Mouse (Mus musculus): ENCODE data around the gene Gm36079. TPM values are rescaled to one million over a fixed set of nuclear protein-coding genes. Genes with fewer than 3 reads are reported as not detected.
"Not testable (repeated sequence)": the region's sequence is repeated elsewhere in the genome, so short reads cannot be mapped to it uniquely, and the experiment has no call there.

Gene Gm36079
- polyA plus RNA-seq, 1 experiment from 2014 or later = not detected

GRCm38 (mm10) chr13:120010068-120010467 lies 16.7 kb downstream of the Gm36079 start:
- ATAC-seq (ENCODE audit: low read depth); H3K4me2 ChIP-seq (ENCODE audit: low read depth, low read length); H3K4me3 ChIP-seq (ENCODE audit: low read depth, low read length); H3K9ac ChIP-seq (ENCODE audit: low read depth, low read length); H3K27ac ChIP-seq (replicated peaks; ENCODE audit: low read depth, low read length); H3K27me3 ChIP-seq (replicated peaks; ENCODE audit: control insufficient read depth, insufficient read depth, low read length); H3K36me3 ChIP-seq (ENCODE audit: control insufficient read depth, insufficient read depth, low read length); DNase-seq (ENCODE audit: low spot score); H3K9me3 ChIP-seq (ENCODE audit: control insufficient read depth, low read length); H3K4me1 ChIP-seq (ENCODE audit: control insufficient read depth, insufficient read depth, low read length): not testable (repeated sequence)

- not testable (repeated sequence) for H3K36me3 ChIP-seq (ENCODE audit: control insufficient read depth, insufficient read depth, low read length); DNase-seq (ENCODE audit: low spot score); H3K4me3 ChIP-seq (ENCODE audit: low read depth, low read length); H3K27me3 ChIP-seq (replicated peaks; ENCODE audit: control insufficient read depth, insufficient read depth, low read length); H3K4me2 ChIP-seq (ENCODE audit: low read depth, low read length); H3K9ac ChIP-seq (ENCODE audit: low read depth, low read length); H3K9me3 ChIP-seq (ENCODE audit: control insufficient read depth, low read length); ATAC-seq (ENCODE audit: low read depth); H3K4me1 ChIP-seq (ENCODE audit: control insufficient read depth, insufficient read depth, low read length); H3K27ac ChIP-seq (replicated peaks; ENCODE audit: low read depth, low read length)
- no CpG with 5 or more reads among the region's 4 CpGs for WGBS
Measured at GRCm38 (mm10) chr13:119999215-119999614, 27.6 kb downstream of the Gm36079 start.

- not testable (repeated sequence) for H3K4me3 ChIP-seq (ENCODE audit: low read depth, low read length); H3K4me2 ChIP-seq (ENCODE audit: low read depth, low read length); H3K4me1 ChIP-seq (ENCODE audit: control insufficient read depth, insufficient read depth, low read length); H3K9ac ChIP-seq (ENCODE audit: low read depth, low read length); H3K9me3 ChIP-seq (ENCODE audit: control insufficient read depth, low read length); H3K27ac ChIP-seq (replicated peaks; ENCODE audit: low read depth, low read length); H3K27me3 ChIP-seq (replicated peaks; ENCODE audit: control insufficient read depth, insufficient read depth, low read length); H3K36me3 ChIP-seq (ENCODE audit: control insufficient read depth, insufficient read depth, low read length); DNase-seq (ENCODE audit: low spot score)
- no CpG with 5 or more reads among the region's 22 CpGs for WGBS
- ATAC-seq (ENCODE audit: low read depth) = peak; percentile 77; the same call in 1 of the 2 replicates
Measured at GRCm38 (mm10) chr13:119998442-119999086, 28.2 kb downstream of the Gm36079 start.

- ATAC-seq (ENCODE audit: low read depth); H3K27ac ChIP-seq (replicated peaks; ENCODE audit: low read depth, low read length); H3K9me3 ChIP-seq (ENCODE audit: control insufficient read depth, low read length); H3K9ac ChIP-seq (ENCODE audit: low read depth, low read length); H3K4me2 ChIP-seq (ENCODE audit: low read depth, low read length); DNase-seq (ENCODE audit: low spot score); H3K27me3 ChIP-seq (replicated peaks; ENCODE audit: control insufficient read depth, insufficient read depth, low read length); H3K4me3 ChIP-seq (ENCODE audit: low read depth, low read length); H3K4me1 ChIP-seq (ENCODE audit: control insufficient read depth, insufficient read depth, low read length); H3K36me3 ChIP-seq (ENCODE audit: control insufficient read depth, insufficient read depth, low read length): not testable (repeated sequence)
- no CpG with 5 or more reads among the region's 10 CpGs for WGBS
Measured at GRCm38 (mm10) chr13:119991917-119992496, 34.8 kb downstream of the Gm36079 start.

GRCm38 (mm10) chr13:119991264-119991663 lies 35.5 kb downstream of the Gm36079 start:
- H3K27ac ChIP-seq (replicated peaks; ENCODE audit: low read depth, low read length); H3K4me3 ChIP-seq (ENCODE audit: low read depth, low read length); H3K9me3 ChIP-seq (ENCODE audit: control insufficient read depth, low read length); DNase-seq (ENCODE audit: low spot score); H3K4me1 ChIP-seq (ENCODE audit: control insufficient read depth, insufficient read depth, low read length); ATAC-seq (ENCODE audit: low read depth); H3K9ac ChIP-seq (ENCODE audit: low read depth, low read length); H3K27me3 ChIP-seq (replicated peaks; ENCODE audit: control insufficient read depth, insufficient read depth, low read length); H3K36me3 ChIP-seq (ENCODE audit: control insufficient read depth, insufficient read depth, low read length); H3K4me2 ChIP-seq (ENCODE audit: low read depth, low read length): not testable (repeated sequence)
- WGBS = no CpG with 5 or more reads among the region's 13 CpGs

Other genes starting within 250 kb of the Gm36079 start
- 34.9 and 37.4 TPM in 2 replicates for gene Zfp131, start 236.1 kb downstream of the Gm36079 start, polyA plus RNA-seq (2014; fragmentation: Nextera tagmentation; extraction: Ambion mirVana)
- not detected in 2 replicates for gene AF067063, start 196.8 kb downstream of the Gm36079 start, polyA plus RNA-seq (2014; fragmentation: Nextera tagmentation; extraction: Ambion mirVana)
- gene D13Ertd608e, start 191.0 kb downstream of the Gm36079 start, polyA plus RNA-seq (2014; fragmentation: Nextera tagmentation; extraction: Ambion mirVana) = not detected in 2 replicates
- gene Tcstv1, start 132.2 kb downstream of the Gm36079 start, polyA plus RNA-seq (2014; fragmentation: Nextera tagmentation; extraction: Ambion mirVana) = not detected in 2 replicates
- gene Gm21761, start 97.7 kb downstream of the Gm36079 start, polyA plus RNA-seq (2014; fragmentation: Nextera tagmentation; extraction: Ambion mirVana) = not detected in 2 replicates
- gene B020031M17Rik, start 76.2 kb downstream of the Gm36079 start, polyA plus RNA-seq (2014; fragmentation: Nextera tagmentation; extraction: Ambion mirVana) = not detected in 2 replicates
- 0.13 and 0.22 TPM in 2 replicates for gene Gm21188, start 25.2 kb upstream of the Gm36079 start, polyA plus RNA-seq (2014; fragmentation: Nextera tagmentation; extraction: Ambion mirVana)
- not detected in 2 replicates for gene Gm20767, start 113.2 kb upstream of the Gm36079 start, polyA plus RNA-seq (2014; fragmentation: Nextera tagmentation; extraction: Ambion mirVana)
- gene Gm21818, start 145.4 kb upstream of the Gm36079 start, polyA plus RNA-seq (2014; fragmentation: Nextera tagmentation; extraction: Ambion mirVana) = not detected in 2 replicates
- not detected in 2 replicates for gene Gm21762, start 188.9 kb upstream of the Gm36079 start, polyA plus RNA-seq (2014; fragmentation: Nextera tagmentation; extraction: Ambion mirVana)
- not detected in 2 replicates for gene Gm21731, start 212.1 kb upstream of the Gm36079 start, polyA plus RNA-seq (2014; fragmentation: Nextera tagmentation; extraction: Ambion mirVana)
- not detected in 2 replicates for gene AF067061, start 236.1 kb upstream of the Gm36079 start, polyA plus RNA-seq (2014; fragmentation: Nextera tagmentation; extraction: Ambion mirVana)